In the genomic region with DNA sequence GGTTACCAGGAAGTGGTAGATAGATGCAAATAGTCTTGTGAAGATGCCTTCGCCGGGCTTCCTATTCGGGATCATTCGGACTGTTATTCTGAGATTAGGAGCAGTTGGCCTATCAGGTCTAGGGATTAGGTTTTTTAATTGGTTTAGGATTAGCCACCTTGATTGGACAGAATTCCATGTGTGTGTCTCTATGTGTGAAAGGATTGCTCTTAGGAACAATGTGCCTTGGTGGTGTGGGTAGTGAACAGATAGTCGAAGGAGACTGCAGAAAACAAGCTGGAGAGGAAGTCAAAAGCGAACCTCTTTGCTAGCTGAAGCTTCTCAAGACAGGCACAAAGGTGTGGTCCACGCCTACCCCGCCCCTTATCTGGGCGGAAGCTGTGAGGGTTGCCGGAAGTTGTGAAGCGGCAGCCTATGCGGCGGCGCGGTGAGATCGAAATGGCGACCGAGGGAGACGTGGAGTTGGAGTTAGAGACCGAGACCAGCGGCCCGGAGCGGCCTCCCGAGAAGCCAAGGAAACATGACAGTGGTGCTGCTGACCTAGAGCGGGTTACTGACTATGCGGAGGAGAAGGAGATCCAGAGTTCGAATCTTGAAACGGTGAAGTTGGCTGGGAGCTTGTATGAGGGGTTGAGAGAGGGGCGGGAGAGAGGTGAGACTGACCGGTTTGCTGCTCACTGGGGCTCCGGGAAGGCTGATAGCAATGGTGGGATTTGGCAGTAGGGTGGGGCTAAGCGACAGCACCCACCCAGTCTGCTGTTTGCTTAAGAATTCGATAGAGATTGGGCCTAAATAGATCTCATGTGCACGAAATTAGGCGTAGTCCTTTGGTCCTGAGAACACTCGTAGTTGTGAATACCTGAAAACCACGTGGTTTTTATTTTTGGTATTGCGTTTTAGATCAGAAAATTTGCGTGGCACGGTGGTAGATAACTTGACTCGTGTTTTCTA, we compare ENCODE assay signal across 8 mouse cellular contexts. TPM values are rescaled to one million over a fixed set of nuclear protein-coding genes. Genes with fewer than 3 reads are reported as not detected.
DNase-seq lines count a peak whose midpoint lies in the region; ATAC-seq and TF ChIP-seq lines count a peak whose summit lies in the region.

TSS of gene Serinc4 (minus strand) at position 90 of the 951 bp plus-strand sequence.

- peak; percentile 87 for DNase-seq in ES-E14 (ENCODE audit: low read depth, low spot score)
- DNase-seq in cerebellum, adult 11 months = peak; percentile 64
- DNase-seq in heart, postnatal 10 days = peak; percentile 88 to 90
- peak; percentile 74 for DNase-seq in large intestine, adult 2 months (ENCODE audit: low read depth, low spot score)
- peak; percentile 91 for DNase-seq in liver, postnatal 0 days
- DNase-seq in telencephalon, adult 2 months (ENCODE audit: low read depth, low spot score) = peak; percentile 81

- in situ Hi-C loops in ES-E14 (cut with MboI; ENCODE audit: low sequenced_read_pairs in 2 of 2, unreplicated experiment in 2 of 2) = no loop called here

- peak; percentile 95 for ATAC-seq in forebrain, embryonic 13.5 days
- peak; percentile 95 for ATAC-seq in liver, postnatal 0 days
- peak; percentile 93 for ATAC-seq in neural tube, embryonic 13.5 days (ENCODE audit: low read depth)

- peaks cover 8% of the 10 kb centered on the region for H3K36me3 ChIP-seq in ES-E14 (ENCODE audit: control insufficient read depth, insufficient read depth, low read length, poor library complexity, severe bottlenecking)
- peaks cover 48% of the 10 kb centered on the region for H3K36me3 ChIP-seq in forebrain, embryonic 13.5 days (ENCODE audit: poor library complexity, severe bottlenecking)
- H3K36me3 ChIP-seq in liver, postnatal 0 days (replicated peaks; ENCODE audit: insufficient read depth, low read length) = peaks cover 27% of the 10 kb centered on the region
- peaks cover 47% of the 10 kb centered on the region for H3K36me3 ChIP-seq in neural tube, embryonic 13.5 days

- H3K9ac ChIP-seq in ES-E14 (ENCODE audit: insufficient read depth, low read depth, low read length, poor library complexity, severe bottlenecking) = peak within 1 kb of the TSS; percentile 91
- H3K9ac ChIP-seq in forebrain, embryonic 13.5 days = peak within 1 kb of the TSS; percentile 81
- H3K9ac ChIP-seq in liver, postnatal 0 days (replicated peaks) = peak within 1 kb of the TSS; percentile 78
- peak within 1 kb of the TSS; percentile 90 for H3K9ac ChIP-seq in neural tube, embryonic 13.5 days

- peak; percentile 47; the same call in 1 of the 2 replicates for TF ChIP-seq EP300 in liver, postnatal 0 days (IDR thresholded peaks at IDR 0.05; ENCODE audit: low read depth)

- no peaks in the 10 kb centered on the region for H3K27me3 ChIP-seq in forebrain, embryonic 13.5 days
- no peaks in the 10 kb centered on the region for H3K27me3 ChIP-seq in liver, postnatal 0 days (ENCODE audit: insufficient read depth, low read length)
- no peaks in the 10 kb centered on the region for H3K27me3 ChIP-seq in neural tube, embryonic 13.5 days

- no peaks in the 10 kb centered on the region for H3K9me3 ChIP-seq in ES-E14 (ENCODE audit: control insufficient read depth, insufficient read depth, low read depth, low read length)
- H3K9me3 ChIP-seq in forebrain, embryonic 13.5 days (replicated peaks) = no peaks in the 10 kb centered on the region
- no peaks in the 10 kb centered on the region for H3K9me3 ChIP-seq in liver, postnatal 0 days (ENCODE audit: low read length)
- no peaks in the 10 kb centered on the region for H3K9me3 ChIP-seq in neural tube, embryonic 13.5 days

- no peak for TF ChIP-seq CTCF in liver, postnatal 0 days (IDR thresholded peaks at IDR 0.05; ENCODE audit: low read depth)

- peak within 1 kb of the TSS; percentile 84 to 98 for H3K4me3 ChIP-seq in ES-E14 (ENCODE audit: insufficient read depth in 1 of 2, low read depth in 1 of 2, low read length in 2 of 2, poor library complexity in 1 of 2, severe bottlenecking in 1 of 2)
- peak within 1 kb of the TSS; percentile 81 for H3K4me3 ChIP-seq in forebrain, embryonic 13.5 days
- peak within 1 kb of the TSS; percentile 76 for H3K4me3 ChIP-seq in liver, postnatal 0 days (ENCODE audit: low read depth, low read length)
- H3K4me3 ChIP-seq in neural tube, embryonic 13.5 days = peak within 1 kb of the TSS; percentile 78

- peak within 1 kb of the TSS; percentile 77 for H3K4me2 ChIP-seq in forebrain, embryonic 13.5 days
- peak within 1 kb of the TSS; percentile 80 for H3K4me2 ChIP-seq in liver, postnatal 0 days (ENCODE audit: low read depth, low read length)
- peak within 1 kb of the TSS; percentile 75 for H3K4me2 ChIP-seq in neural tube, embryonic 13.5 days

- intact Hi-C loops in heart, postnatal 10 days (cut with DNase I) = no loop called here

- 3% methylated on average over 41 of the region's 41 CpGs for WGBS in forebrain, embryonic 13.5 days
- 3% methylated on average over 41 of the region's 41 CpGs for WGBS in large intestine, adult 2 months
- 3% methylated on average over 41 of the region's 41 CpGs for WGBS in liver, postnatal 0 days (ENCODE audit: insufficient replicate concordance)
- WGBS in neural tube, embryonic 13.5 days = 5% methylated on average over 41 of the region's 41 CpGs

- peaks cover 3 to 4% of the 10 kb centered on the region in 2 experiments; a peak in 3 of 4 replicates for H3K4me1 ChIP-seq in ES-E14 (ENCODE audit: control insufficient read depth in 2 of 2, insufficient read depth in 2 of 2, low read length in 2 of 2, poor library complexity in 1 of 2)
- H3K4me1 ChIP-seq in forebrain, embryonic 13.5 days = peaks cover 24% of the 10 kb centered on the region
- peaks cover 15% of the 10 kb centered on the region for H3K4me1 ChIP-seq in liver, postnatal 0 days (ENCODE audit: insufficient read depth)
- H3K4me1 ChIP-seq in neural tube, embryonic 13.5 days (replicated peaks) = peaks cover 21% of the 10 kb centered on the region

- peak within 1 kb of the TSS; percentile 70 for H3K27ac ChIP-seq in ES-E14 (ENCODE audit: insufficient read depth, low read depth, low read length, poor library complexity, severe bottlenecking)
- H3K27ac ChIP-seq in forebrain, embryonic 13.5 days = peak within 1 kb of the TSS; percentile 69
- H3K27ac ChIP-seq in liver, postnatal 0 days (ENCODE audit: low read depth) = peak within 1 kb of the TSS; percentile 84
- peak within 1 kb of the TSS; percentile 80 for H3K27ac ChIP-seq in neural tube, embryonic 13.5 days (replicated peaks)

TF ChIP-seq in ES-E14, 5 proteins besides CTCF, POLR2A, EP300 and RAD21:
- peak; percentile 53; the same call in 1 of the 2 replicates for TF ChIP-seq HCFC1 (IDR thresholded peaks at IDR 0.05; ENCODE audit: borderline replicate concordance, insufficient read depth, low read length)
- no peak for TF ChIP-seq MAFK (IDR thresholded peaks at IDR 0.05; ENCODE audit: insufficient read depth, low read depth, low read length)
- TF ChIP-seq CHD2 (IDR thresholded peaks at IDR 0.05; ENCODE audit: low read depth, low read length) = no peak
- no peak for TF ChIP-seq ZC3H11A (IDR thresholded peaks at IDR 0.05; ENCODE audit: borderline replicate concordance, low read depth, low read length)
- no peak for TF ChIP-seq ZNF384 (IDR thresholded peaks at IDR 0.05; ENCODE audit: low read depth, low read length)

RNA-seq across cellular contexts. Expression of gene Serinc4, which starts in this region (rescaled TPM):
- 0.90 and 1.5 TPM in 2 replicates for total RNA-seq in ES-E14 (2012; rRNA removed)
- 0.90 and 0.92 TPM in 2 replicates for polyA plus RNA-seq in forebrain, embryonic 13.5 days (2015; fragmentation: Nextera tagmentation; extraction: Ambion mirVana)
- not detected for total RNA-seq in heart, postnatal 10 days (2021)
- 0.16 and 0.30 TPM in 2 replicates for polyA plus RNA-seq in large intestine, adult 2 months (2012; rRNA removed)
- polyA plus RNA-seq in liver, postnatal 0 days (2015; fragmentation: Nextera tagmentation; extraction: Ambion mirVana) = not detected in 2 replicates
- 1.1 and 1.4 TPM in 2 replicates for polyA plus RNA-seq in neural tube, embryonic 13.5 days (2015; fragmentation: Nextera tagmentation; extraction: Ambion mirVana)

Comparison
In these comparisons a context has a peak if more than half of its experiments do, and no peak if none do; other contexts are left out.
1. Peak in every context shown above with its lines: DNase-seq, ATAC-seq, H3K4me3 ChIP-seq and H3K27ac ChIP-seq.
2. Peak in ATAC-seq, H3K4me3 ChIP-seq, H3K27ac ChIP-seq, H3K9ac ChIP-seq and H3K4me2 ChIP-seq in forebrain, embryonic 13.5 days; RNA of the gene not detected or under 1 TPM.
3. Peak in DNase-seq in heart, postnatal 10 days; RNA of the gene not detected or under 1 TPM.
4. Peak in DNase-seq in large intestine, adult 2 months; RNA of the gene not detected or under 1 TPM.
5. Peak in DNase-seq, ATAC-seq, H3K4me3 ChIP-seq, H3K27ac ChIP-seq, H3K9ac ChIP-seq and H3K4me2 ChIP-seq in liver, postnatal 0 days; RNA of the gene not detected or under 1 TPM.